Mouse (Mus musculus): ENCODE measurements around the gene Slc17a9. TPM values are rescaled to one million over a fixed set of nuclear protein-coding genes. Genes with fewer than 3 reads are reported as not detected.

The Slc17a9 gene
- polyA plus RNA-seq, 1 experiment from 2014 or later, result 0.29 TPM

DNA sequence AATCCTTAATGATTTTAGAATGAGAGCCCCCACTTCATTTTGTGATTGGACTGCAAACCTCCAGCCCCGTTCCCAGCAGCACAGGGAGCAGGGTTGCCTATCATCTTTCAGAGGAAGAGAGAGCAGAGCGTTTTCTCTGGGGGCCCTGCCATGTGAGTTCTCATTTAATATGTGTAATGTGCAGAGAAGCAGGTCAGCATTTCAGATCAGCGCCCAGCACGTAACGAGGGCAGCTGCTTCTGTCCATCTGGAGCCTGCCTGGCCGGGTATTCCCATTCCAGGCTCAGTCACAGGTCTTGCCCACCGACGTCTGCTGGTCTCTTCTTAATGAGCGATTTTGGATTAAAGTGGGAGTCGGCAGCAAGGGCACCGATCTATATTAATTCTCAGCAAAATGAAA is 39.9 kb downstream of the Slc17a9 start:
- no peak for ATAC-seq (replicated peaks)
- Histone ChIP-seq H3K27me3 (0 out of 2 replicates have a peak, but pooled peaks cover 3% of the 10 kb centered on the region), H3K4me1 (no peaks in the 10 kb centered on the region), H3K9me3 (no peaks in the 10 kb centered on the region), H3K36me3 (no peaks in the 10 kb centered on the region), H3K9ac (replicated peaks) (no peak overlapping the region), H3K4me2 (replicated peaks) (no peak overlapping the region), H3K4me3 (no peak overlapping the region), H3K27ac (replicated peaks) (no peak overlapping the region)
- WGBS, result 61% methylated on average over 11 of the region's 11 CpGs

DNA sequence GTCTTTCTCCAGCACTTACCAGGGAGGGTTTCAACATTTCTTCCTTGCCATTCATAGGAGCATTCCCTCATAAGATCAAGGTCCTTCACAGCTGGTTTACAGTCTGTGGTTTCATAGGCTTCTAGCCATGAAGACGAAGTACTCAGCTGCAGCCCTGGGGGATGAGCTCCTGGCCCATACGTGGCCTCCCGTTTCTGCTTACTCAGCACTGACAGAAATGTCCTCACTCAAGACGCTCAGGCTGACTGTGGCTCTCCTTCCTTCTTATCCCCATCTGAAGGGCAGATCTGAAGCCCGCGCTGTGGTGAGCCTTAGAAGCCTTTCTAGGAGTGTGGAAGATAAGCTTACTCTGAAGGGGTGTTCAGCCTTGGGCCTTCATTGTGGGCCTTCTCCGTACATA is 40.6 kb downstream of the Slc17a9 start:
- no peak for ATAC-seq (replicated peaks)
- 0 out of 2 replicates have a peak, but pooled peaks cover 3% of the 10 kb centered on the region for H3K27me3 ChIP-seq
- H3K9ac ChIP-seq (replicated peaks), result no peak overlapping the region
- H3K36me3 ChIP-seq, result no peaks in the 10 kb centered on the region
- H3K27ac ChIP-seq (replicated peaks), result no peak overlapping the region
- H3K4me1 ChIP-seq, result no peaks in the 10 kb centered on the region
- 83% methylated on average over 7 of the region's 7 CpGs for WGBS
- no peak overlapping the region for H3K4me3 ChIP-seq
- H3K4me2 ChIP-seq (replicated peaks), result no peak overlapping the region
- no peaks in the 10 kb centered on the region for H3K9me3 ChIP-seq

DNA sequence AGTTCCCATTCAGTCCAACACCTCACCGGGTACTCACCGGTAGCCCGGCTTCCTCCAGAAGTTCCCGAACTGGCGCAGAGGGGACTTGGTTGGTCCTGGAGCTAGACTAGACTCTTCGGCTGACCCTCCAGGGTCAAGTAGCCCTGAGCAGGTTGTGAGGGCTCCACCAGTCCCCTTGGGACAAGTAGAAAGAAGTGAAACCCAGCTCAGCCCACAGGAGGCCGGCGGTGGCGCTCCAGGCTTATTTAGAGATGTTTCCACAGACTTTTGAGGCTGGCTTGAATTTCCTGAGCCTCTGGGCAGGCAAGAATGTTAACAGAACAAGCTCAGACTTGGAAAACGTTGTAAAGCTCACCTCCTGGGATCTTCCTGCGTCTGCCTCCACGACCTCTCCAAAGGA is 50.2 kb downstream of the Slc17a9 start:
- 3% methylated on average over 12 of the region's 12 CpGs for WGBS
- Histone ChIP-seq H3K9ac (replicated peaks) (no peak overlapping the region), H3K4me1 (peaks cover 12% of the 10 kb centered on the region), H3K9me3 (no peaks in the 10 kb centered on the region), H3K4me2 (replicated peaks) (no peak overlapping the region; the same call in 1 of the 2 replicates), H3K27ac (replicated peaks) (no peak overlapping the region), H3K36me3 (no peaks in the 10 kb centered on the region), H3K27me3 (peaks cover 82% of the 10 kb centered on the region), H3K4me3 (no peak overlapping the region)
- no peak for ATAC-seq (replicated peaks)

GRCm38 (mm10) chr2:180775641-180776040 is 50.6 kb downstream of the Slc17a9 start:
- no peaks in the 10 kb centered on the region for H3K36me3 ChIP-seq
- H3K4me2 ChIP-seq (replicated peaks), result peak overlapping the region; percentile 51
- peaks cover 83% of the 10 kb centered on the region for H3K27me3 ChIP-seq
- H3K9ac ChIP-seq (replicated peaks), result no peak overlapping the region
- WGBS, result 2% methylated on average over 15 of the region's 15 CpGs
- no peak overlapping the region for H3K27ac ChIP-seq (replicated peaks)
- H3K4me3 ChIP-seq, result peak overlapping the region; percentile 37; the same call in 1 of the 2 replicates
- ATAC-seq (replicated peaks), result no peak
- peaks cover 12% of the 10 kb centered on the region for H3K4me1 ChIP-seq
- H3K9me3 ChIP-seq, result no peaks in the 10 kb centered on the region

- WGBS, result under 1% methylated on average over 28 of the region's 28 CpGs
- no peak for ATAC-seq (replicated peaks)
- no peaks in the 10 kb centered on the region for H3K36me3 ChIP-seq
- peak within 1 kb of the TSS; percentile 51 for H3K4me2 ChIP-seq (replicated peaks)
- no peaks in the 10 kb centered on the region for H3K9me3 ChIP-seq
- peak within 1 kb of the TSS; percentile 37 for H3K4me3 ChIP-seq
- peaks cover 88% of the 10 kb centered on the region for H3K27me3 ChIP-seq
- no peak within 1 kb of the TSS for H3K9ac ChIP-seq (replicated peaks)
- H3K27ac ChIP-seq (replicated peaks), result no peak within 1 kb of the TSS
- H3K4me1 ChIP-seq, result peaks cover 12% of the 10 kb centered on the region
Observed at GRCm38 (mm10) chr2:180776793-180777192, 51.7 kb downstream of the Slc17a9 start, which contains the start of gene Bhlhe23. Gene Bhlhe23 (minus strand): TSS chr2:180776900.

GRCm38 (mm10) chr2:180779226-180780104 is 54.4 kb downstream of the Slc17a9 start:
- no peak overlapping the region for H3K4me2 ChIP-seq (replicated peaks)
- H3K27ac ChIP-seq (replicated peaks), result no peak overlapping the region
- H3K4me3 ChIP-seq, result no peak overlapping the region
- 25% methylated on average over 12 of the region's 12 CpGs for WGBS
- peaks cover 64% of the 10 kb centered on the region for H3K27me3 ChIP-seq
- no peak overlapping the region for H3K9ac ChIP-seq (replicated peaks)
- H3K4me1 ChIP-seq, result peaks cover 12% of the 10 kb centered on the region
- no peaks in the 10 kb centered on the region for H3K9me3 ChIP-seq
- H3K36me3 ChIP-seq, result no peaks in the 10 kb centered on the region
- peak; percentile 43 for ATAC-seq (replicated peaks)

DNA sequence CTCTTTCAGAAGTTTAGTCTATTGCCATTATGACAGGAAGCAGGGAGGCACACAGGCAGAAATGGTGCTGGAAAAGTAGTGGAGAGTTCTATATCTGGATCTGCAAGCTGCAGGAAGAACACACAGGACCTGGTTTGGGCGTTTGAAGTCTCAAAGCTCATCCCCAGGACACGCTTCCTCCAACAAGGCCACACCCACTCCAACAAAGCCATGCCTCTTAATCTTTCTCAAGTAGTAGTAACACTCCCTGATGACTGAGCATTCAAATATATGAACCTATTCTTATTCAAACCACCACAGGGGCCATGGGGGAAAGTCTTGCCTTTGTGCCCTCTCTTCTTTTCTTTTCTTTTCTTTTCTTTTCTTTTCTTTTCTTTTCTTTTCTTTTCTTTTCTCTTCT is 55.2 kb downstream of the Slc17a9 start:
- ATAC-seq (replicated peaks), result no peak
- 4% methylated on average over 2 of the region's 2 CpGs for WGBS

GRCm38 (mm10) chr2:180786732-180787131 is 61.7 kb downstream of the Slc17a9 start:
- Histone ChIP-seq H3K9me3 (no peaks in the 10 kb centered on the region), H3K27ac (replicated peaks) (no peak overlapping the region), H3K4me1 (peaks cover 28% of the 10 kb centered on the region), H3K4me2 (replicated peaks) (no peak overlapping the region), H3K27me3 (0 out of 2 replicates have a peak, but pooled peaks cover under 1% of the 10 kb centered on the region), H3K36me3 (no peaks in the 10 kb centered on the region), H3K4me3 (no peak overlapping the region), H3K9ac (replicated peaks) (no peak overlapping the region)
- ATAC-seq (replicated peaks), result no peak

More for the DNA sequence above, 55.2 kb downstream of the Slc17a9 start:
- H3K9ac ChIP-seq (replicated peaks), result no peak overlapping the region
- no peak overlapping the region for H3K4me3 ChIP-seq
- peaks cover 12% of the 10 kb centered on the region for H3K4me1 ChIP-seq
- H3K27me3 ChIP-seq, result peaks cover 57% of the 10 kb centered on the region
- H3K27ac ChIP-seq (replicated peaks), result no peak overlapping the region
- H3K36me3 ChIP-seq, result no peaks in the 10 kb centered on the region
- no peak overlapping the region for H3K4me2 ChIP-seq (replicated peaks)
- no peaks in the 10 kb centered on the region for H3K9me3 ChIP-seq

DNA sequence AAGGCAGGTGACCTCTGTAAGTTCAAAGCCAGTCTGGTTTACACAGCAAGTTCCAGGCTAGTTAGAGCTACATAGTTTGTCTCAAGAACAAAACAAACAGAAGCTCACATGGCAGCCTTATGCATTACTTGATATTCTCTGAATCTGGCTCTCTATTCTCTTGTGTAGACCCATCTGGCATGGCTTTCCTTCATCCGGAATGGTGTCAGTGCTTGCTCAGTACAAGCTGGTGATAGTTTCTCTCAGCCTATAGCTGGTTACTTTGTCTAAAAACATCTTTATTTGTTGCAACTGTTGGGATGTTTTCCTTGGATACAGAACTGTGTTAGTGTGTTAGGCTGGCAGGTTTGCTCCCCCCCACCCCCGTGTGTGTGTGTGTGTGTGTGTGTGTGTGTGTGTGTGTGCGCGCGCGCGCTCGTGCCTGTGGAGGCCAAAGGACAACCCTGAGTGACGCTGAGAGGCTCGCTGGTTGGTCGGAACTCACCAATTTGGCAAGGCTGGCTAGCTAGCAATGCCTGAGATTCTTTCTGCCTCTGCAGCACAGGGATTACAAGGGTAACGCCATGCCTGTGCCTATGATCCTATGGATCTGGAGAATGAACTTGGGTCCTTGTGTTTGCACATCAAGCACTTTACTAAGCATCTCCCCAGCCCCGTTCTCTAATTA is 62.6 kb downstream of the Slc17a9 start:
- peak; percentile 32; the same call in 1 of the 2 replicates for ATAC-seq (replicated peaks)
- Histone ChIP-seq H3K9ac (replicated peaks) (no peak overlapping the region), H3K36me3 (no peaks in the 10 kb centered on the region), H3K4me2 (replicated peaks) (no peak overlapping the region), H3K27me3 (0 out of 2 replicates have a peak, but pooled peaks cover 2% of the 10 kb centered on the region), H3K9me3 (no peaks in the 10 kb centered on the region), H3K27ac (replicated peaks) (peak overlapping the region; percentile 73), H3K4me3 (no peak overlapping the region), H3K4me1 (peaks cover 28% of the 10 kb centered on the region)
- 61% methylated on average over 13 of the region's 13 CpGs for WGBS

DNA sequence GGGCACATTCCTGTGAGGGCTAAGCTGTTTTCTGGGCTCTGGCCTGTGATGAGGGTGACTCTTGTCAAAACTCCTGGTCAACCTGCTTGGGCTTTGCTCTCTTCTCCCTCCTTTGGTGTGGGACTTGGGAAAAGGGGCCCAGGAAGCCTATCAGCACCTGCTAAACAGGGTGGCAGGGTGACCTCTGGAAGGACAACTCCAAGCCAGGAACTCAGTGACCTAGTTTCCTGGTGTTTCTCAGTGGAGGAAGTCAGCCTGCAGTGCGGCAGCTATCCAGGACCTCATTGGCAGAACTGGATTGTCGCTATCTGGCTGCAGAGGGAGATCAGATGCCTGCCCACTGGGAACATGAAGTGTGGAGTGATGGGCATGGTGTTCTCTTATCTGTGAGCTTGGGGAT is 63.3 kb downstream of the Slc17a9 start:
- H3K4me2 ChIP-seq (replicated peaks), result no peak overlapping the region
- H3K36me3 ChIP-seq, result no peaks in the 10 kb centered on the region
- H3K27ac ChIP-seq (replicated peaks), result peak overlapping the region; percentile 73
- 0 out of 2 replicates have a peak overlapping the region, but pooled peaks have one; percentile 13 for H3K9ac ChIP-seq (replicated peaks)
- H3K4me1 ChIP-seq, result peaks cover 28% of the 10 kb centered on the region
- 0 out of 2 replicates have a peak, but pooled peaks cover 3% of the 10 kb centered on the region for H3K27me3 ChIP-seq
- no peak overlapping the region for H3K4me3 ChIP-seq
- no peaks in the 10 kb centered on the region for H3K9me3 ChIP-seq
- WGBS, result 46% methylated on average over 2 of the region's 2 CpGs
- no peak for ATAC-seq (replicated peaks)

DNA sequence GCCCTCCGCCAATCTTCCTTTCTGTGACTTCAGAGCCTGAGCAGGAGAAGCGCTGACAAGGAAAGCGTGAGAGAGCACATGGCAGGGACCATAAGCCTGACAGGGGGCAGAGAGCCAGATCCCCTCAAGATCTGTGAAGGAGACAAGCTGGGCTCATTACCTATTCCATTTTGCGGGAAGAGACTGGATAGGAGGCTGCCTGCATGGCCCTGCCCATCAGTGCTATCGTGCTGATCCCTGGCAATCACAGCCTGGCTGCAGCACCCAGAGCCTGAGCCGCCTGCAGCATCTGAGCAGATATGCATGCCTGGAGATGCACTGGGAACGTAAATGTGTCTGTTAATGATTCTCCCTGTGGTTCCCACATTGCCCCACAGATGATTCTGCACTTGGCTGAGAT is 63.8 kb downstream of the Slc17a9 start:
- Histone ChIP-seq H3K27me3 (0 out of 2 replicates have a peak, but pooled peaks cover 3% of the 10 kb centered on the region), H3K27ac (replicated peaks) (peak overlapping the region; percentile 73), H3K4me3 (no peak overlapping the region), H3K9ac (replicated peaks) (no peak overlapping the region), H3K36me3 (no peaks in the 10 kb centered on the region), H3K4me1 (peaks cover 28% of the 10 kb centered on the region), H3K4me2 (replicated peaks) (0 out of 2 replicates have a peak overlapping the region, but pooled peaks have one; percentile 7), H3K9me3 (no peaks in the 10 kb centered on the region)
- WGBS, result 17% methylated on average over 6 of the region's 7 CpGs
- ATAC-seq (replicated peaks), result peak; percentile 87

DNA sequence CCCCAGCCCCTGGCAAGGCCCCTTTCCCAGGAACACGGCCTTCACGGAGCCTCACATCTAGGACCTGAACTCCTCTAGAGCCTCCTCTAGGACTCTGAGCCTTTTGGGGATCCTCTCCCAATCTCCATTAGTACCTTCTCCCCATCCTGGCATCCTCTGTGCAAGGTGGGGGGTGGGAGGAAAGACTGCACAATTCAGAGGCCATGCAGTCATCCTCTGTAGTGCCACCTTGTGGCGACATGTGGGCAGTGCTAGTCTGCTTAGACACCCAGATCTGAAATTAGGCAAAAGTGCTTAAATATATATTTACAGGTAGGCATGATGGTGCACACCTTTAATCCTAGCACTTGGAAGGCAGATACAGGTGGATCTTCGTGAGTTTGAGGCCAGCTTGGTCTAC is 66.6 kb downstream of the Slc17a9 start:
- no peak for ATAC-seq (replicated peaks)
- 46% methylated on average over 4 of the region's 4 CpGs for WGBS

More for the DNA sequence above, 66.6 kb downstream of the Slc17a9 start:
- Histone ChIP-seq H3K27ac (replicated peaks) (no peak overlapping the region), H3K9me3 (no peaks in the 10 kb centered on the region), H3K4me2 (replicated peaks) (no peak overlapping the region), H3K4me3 (no peak overlapping the region), H3K9ac (replicated peaks) (no peak overlapping the region), H3K27me3 (0 out of 2 replicates have a peak, but pooled peaks cover 3% of the 10 kb centered on the region), H3K36me3 (no peaks in the 10 kb centered on the region), H3K4me1 (peaks cover 28% of the 10 kb centered on the region)

Data from forebrain, embryonic 15.5 days (tissue).